Mouse (Mus musculus) heart, embryonic 12.5 days (tissue): ENCODE results near the gene Fbxo7. TPM values are rescaled to one million over a fixed set of nuclear protein-coding genes. Genes with fewer than 3 reads are reported as not detected.

Experiments
- ATAC-seq: fragments of 200-750 bp; cut with Nextera tagmentation; 2 replicates; pipeline ENCODE4 v1.8.0; 2017; ENCODE audit warnings: moderate TSS enrichment, moderate library complexity; ENCODE audit not compliant: insufficient number of reproducible peaks, low FRiP score
- H3K27ac ChIP-seq: fragments of 300-500 bp; sonication (generic); 2 replicates; pipeline ENCODE4 v1.5.1; 2016; ENCODE audit warnings: mild to moderate bottlenecking, moderate library complexity; ENCODE audit not compliant: poor library complexity, severe bottlenecking
- H3K27me3 ChIP-seq: fragments of 300-500 bp; sonication (generic); replicated peaks from 2 replicates; pipeline ENCODE4 v1.6.1; 2016; ENCODE audit warnings: mild to moderate bottlenecking, moderate library complexity
- H3K36me3 ChIP-seq: fragments of 300-500 bp; sonication (generic); 2 replicates; pipeline ENCODE4 v1.6.1; 2016; ENCODE audit warnings: mild to moderate bottlenecking, moderate library complexity
- H3K4me1 ChIP-seq: fragments of 300-500 bp; sonication (generic); replicated peaks from 2 replicates; pipeline ENCODE4 v1.6.1; 2016; ENCODE audit warnings: mild to moderate bottlenecking
- H3K4me2 ChIP-seq: fragments of 300-500 bp; sonication (generic); 2 replicates; pipeline ENCODE4 v1.6.1; 2016; ENCODE audit warnings: mild to moderate bottlenecking, moderate library complexity
- H3K4me3 ChIP-seq: fragments of 300-500 bp; sonication (generic); 2 replicates; pipeline ENCODE4 v1.5.1; 2016; ENCODE audit warnings: mild to moderate bottlenecking
- H3K9ac ChIP-seq: fragments of 300-500 bp; sonication (generic); 2 replicates; pipeline ENCODE4 v1.6.1; 2016; ENCODE audit warnings: mild to moderate bottlenecking, moderate library complexity
- H3K9me3 ChIP-seq: fragments of 300-500 bp; sonication (generic); replicated peaks from 2 replicates; pipeline ENCODE4 v1.6.1; 2016; ENCODE audit warnings: mild to moderate bottlenecking, moderate library complexity
- WGBS: fragments of 180-500 bp; shearing (Covaris S2); methylation state at CpG from one replicate; pipeline ENCODE4 v1.1.7; 2016; 5-methylcytosine and 5-hydroxymethylcytosine counted together
- polyA plus RNA-seq: library from polyadenylated mRNA; unstranded; fragments of >200 nt; fragmentation: Nextera tagmentation; extraction: Ambion mirVana; gene quantifications from 2 replicates; pipeline ENCODE4 v1.2.1, GENCODE M21; 2016

Gene Fbxo7
- polyA plus RNA-seq, 1 experiment from 2014 or later: 25.7 TPM

- no peak overlapping the region for H3K4me3 ChIP-seq
- no peak overlapping the region for H3K27ac ChIP-seq
- H3K27me3 ChIP-seq: no peaks in the 10 kb centered on the region
- no peak for ATAC-seq
- H3K9me3 ChIP-seq: peaks cover 8% of the 10 kb centered on the region; the same call in 1 of the 2 replicates
- no peak overlapping the region for H3K4me2 ChIP-seq
- H3K4me1 ChIP-seq: peaks cover 5% of the 10 kb centered on the region; the same call in 1 of the 2 replicates
- H3K9ac ChIP-seq: no peak overlapping the region
- 51% methylated on average over 5 of the region's 5 CpGs for WGBS
- H3K36me3 ChIP-seq: no peaks in the 10 kb centered on the region
Measured at GRCm38 (mm10) chr10:86062261-86063017, 40.7 kb downstream of the Fbxo7 start.

- no peak overlapping the region for H3K9ac ChIP-seq
- no peaks in the 10 kb centered on the region for H3K36me3 ChIP-seq
- H3K4me3 ChIP-seq: no peak overlapping the region
- no peaks in the 10 kb centered on the region for H3K27me3 ChIP-seq
- H3K9me3 ChIP-seq: peaks cover 8% of the 10 kb centered on the region; the same call in 1 of the 2 replicates
- WGBS: 94% methylated on average over 8 of the region's 8 CpGs
- no peak for ATAC-seq
- no peak overlapping the region for H3K4me2 ChIP-seq
- H3K27ac ChIP-seq: no peak overlapping the region
- H3K4me1 ChIP-seq: peaks cover 4% of the 10 kb centered on the region; the same call in 1 of the 2 replicates
Measured at GRCm38 (mm10) chr10:86063018-86063384, 41.2 kb downstream of the Fbxo7 start.

DNA sequence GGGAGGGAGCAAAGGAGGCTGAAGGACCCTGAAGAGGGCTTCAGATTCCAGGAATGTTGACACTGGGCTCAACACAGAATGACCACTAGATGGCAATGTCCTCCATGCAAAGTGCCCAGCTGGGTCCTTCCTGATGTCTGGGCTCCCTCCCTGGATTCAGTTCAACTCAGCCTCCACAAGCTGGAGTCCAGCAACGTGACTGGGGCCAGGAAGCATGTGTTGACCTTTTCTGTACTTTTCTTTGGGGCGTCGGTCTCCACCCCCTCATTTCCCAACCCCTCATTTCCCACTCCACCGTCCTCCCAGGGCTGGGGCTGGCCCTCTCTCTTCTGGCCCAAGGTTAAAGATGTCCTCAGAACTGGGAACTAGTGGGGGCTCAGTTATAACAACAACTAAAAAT lies 43.2 kb downstream of the Fbxo7 start:
- Histone ChIP-seq H3K9ac (no peak overlapping the region), H3K27ac (no peak overlapping the region), H3K36me3 (no peaks in the 10 kb centered on the region), H3K9me3 (peaks cover 8% of the 10 kb centered on the region; the same call in 1 of the 2 replicates), H3K4me2 (no peak overlapping the region), H3K4me1 (peaks cover 4% of the 10 kb centered on the region; the same call in 1 of the 2 replicates), H3K27me3 (no peaks in the 10 kb centered on the region), H3K4me3 (no peak overlapping the region)
- WGBS: 4% methylated on average over 4 of the region's 4 CpGs
- peak; percentile 60 for ATAC-seq

GRCm38 (mm10) chr10:86065661-86066060 lies 43.9 kb downstream of the Fbxo7 start:
- peaks cover 4% of the 10 kb centered on the region; the same call in 1 of the 2 replicates for H3K4me1 ChIP-seq
- H3K36me3 ChIP-seq: no peaks in the 10 kb centered on the region
- no peak overlapping the region for H3K9ac ChIP-seq
- 66% methylated on average over 1 of the region's 1 CpGs for WGBS
- no peak overlapping the region for H3K4me2 ChIP-seq
- no peaks in the 10 kb centered on the region for H3K27me3 ChIP-seq
- peaks cover 8% of the 10 kb centered on the region; the same call in 1 of the 2 replicates for H3K9me3 ChIP-seq
- no peak overlapping the region for H3K4me3 ChIP-seq
- 0 out of 2 replicates have a peak, but pooled peaks have one; percentile 16 for ATAC-seq
- no peak overlapping the region for H3K27ac ChIP-seq

GRCm38 (mm10) chr10:86066651-86067050 lies 44.9 kb downstream of the Fbxo7 start:
- Histone ChIP-seq H3K27me3 (no peaks in the 10 kb centered on the region), H3K9me3 (peaks cover 8% of the 10 kb centered on the region; the same call in 1 of the 2 replicates), H3K4me3 (no peak overlapping the region), H3K36me3 (no peaks in the 10 kb centered on the region), H3K27ac (no peak overlapping the region), H3K9ac (no peak overlapping the region), H3K4me1 (peaks cover 4% of the 10 kb centered on the region; the same call in 1 of the 2 replicates), H3K4me2 (no peak overlapping the region)
- 72% methylated on average over 5 of the region's 5 CpGs for WGBS
- no peak for ATAC-seq

DNA sequence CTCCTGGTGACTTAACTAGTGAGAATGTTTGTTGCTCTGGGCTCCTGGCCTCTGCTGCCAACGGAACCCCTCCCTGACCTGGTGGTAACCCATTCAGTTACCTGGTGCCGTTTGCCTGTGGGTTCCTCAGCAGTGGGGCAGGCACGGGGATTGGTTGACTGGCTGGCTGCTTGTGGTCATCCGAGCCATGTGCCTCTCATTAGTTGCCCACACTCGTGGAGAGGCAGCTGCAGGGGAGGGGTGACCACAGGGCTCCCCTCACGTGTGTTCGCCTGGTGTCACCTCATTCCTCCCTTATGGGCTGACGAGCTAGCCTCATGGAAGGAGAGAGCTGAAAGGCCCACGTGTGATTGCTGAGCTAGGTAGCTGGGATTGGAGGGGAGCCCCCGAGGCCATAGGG lies 46.1 kb downstream of the Fbxo7 start:
- H3K4me1 ChIP-seq: peaks cover 4% of the 10 kb centered on the region; the same call in 1 of the 2 replicates
- no peak for ATAC-seq

DNA sequence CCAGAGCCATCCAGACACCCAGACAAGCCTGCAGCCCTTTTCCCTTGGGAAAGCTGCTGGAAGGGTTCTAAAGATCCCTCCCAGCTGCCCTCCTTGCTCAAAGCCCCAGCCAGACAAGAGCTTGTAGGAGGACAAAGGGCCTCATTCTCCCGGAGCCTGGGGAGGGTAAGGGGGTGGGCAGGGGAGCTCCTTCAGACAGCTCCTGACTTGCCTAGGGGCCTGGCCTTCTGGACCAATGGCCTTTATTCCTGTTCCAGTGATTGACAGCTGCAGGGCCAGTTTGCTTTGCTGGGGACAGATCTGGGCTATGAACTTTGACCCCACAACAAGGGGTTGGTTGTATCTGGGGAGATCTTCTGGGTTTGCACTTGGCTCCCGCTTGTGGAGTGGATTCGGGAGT lies 47.6 kb downstream of the Fbxo7 start:
- WGBS: 50% methylated on average over 3 of the region's 3 CpGs
- H3K36me3 ChIP-seq: no peaks in the 10 kb centered on the region
- H3K4me1 ChIP-seq: peaks cover 4% of the 10 kb centered on the region; the same call in 1 of the 2 replicates
- 0 out of 2 replicates have a peak, but pooled peaks cover 4% of the 10 kb centered on the region for H3K9me3 ChIP-seq
- H3K4me3 ChIP-seq: no peak overlapping the region
- no peak for ATAC-seq
- no peak overlapping the region for H3K27ac ChIP-seq
- H3K27me3 ChIP-seq: no peaks in the 10 kb centered on the region
- no peak overlapping the region for H3K9ac ChIP-seq
- H3K4me2 ChIP-seq: no peak overlapping the region

More for the DNA sequence above, 46.1 kb downstream of the Fbxo7 start:
- Histone ChIP-seq H3K9me3 (no peaks in the 10 kb centered on the region), H3K4me2 (no peak overlapping the region), H3K27ac (no peak overlapping the region), H3K9ac (no peak overlapping the region), H3K36me3 (no peaks in the 10 kb centered on the region), H3K4me3 (no peak overlapping the region), H3K27me3 (no peaks in the 10 kb centered on the region)
- whole genome bisulfite sequencing: 67% methylated on average over 10 of the region's 10 CpGs

DNA sequence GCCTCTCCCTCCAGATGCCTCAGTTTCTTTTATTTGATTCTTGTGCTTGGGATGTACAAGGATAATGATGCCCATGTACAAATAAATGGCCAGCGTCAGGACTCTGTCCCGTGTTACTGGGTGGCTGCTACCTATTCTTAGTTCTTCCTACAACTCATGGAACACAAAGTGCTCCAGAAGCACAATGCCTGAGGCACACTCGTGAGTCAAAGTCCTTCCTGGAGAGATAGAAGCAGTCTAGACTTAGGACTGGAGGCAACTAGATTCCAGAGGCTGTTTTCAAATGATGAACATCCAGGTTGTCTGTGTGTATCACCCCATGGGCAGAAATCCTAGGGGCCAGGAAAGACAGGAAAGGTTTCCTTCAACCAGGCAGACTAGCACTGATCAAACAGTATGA lies 49.0 kb downstream of the Fbxo7 start:
- ATAC-seq: no peak
- H3K4me2 ChIP-seq: no peak overlapping the region
- no peak overlapping the region for H3K9ac ChIP-seq
- H3K27ac ChIP-seq: no peak overlapping the region
- H3K9me3 ChIP-seq: 0 out of 2 replicates have a peak, but pooled peaks cover 4% of the 10 kb centered on the region
- H3K4me3 ChIP-seq: no peak overlapping the region
- WGBS: 70% methylated on average over 3 of the region's 3 CpGs
- H3K27me3 ChIP-seq: no peaks in the 10 kb centered on the region
- H3K4me1 ChIP-seq: no peaks in the 10 kb centered on the region
- no peaks in the 10 kb centered on the region for H3K36me3 ChIP-seq

GRCm38 (mm10) chr10:86074134-86074533 lies 52.4 kb downstream of the Fbxo7 start:
- ATAC-seq: no peak
- H3K4me2 ChIP-seq: no peak overlapping the region
- no peaks in the 10 kb centered on the region for H3K4me1 ChIP-seq
- H3K27ac ChIP-seq: no peak overlapping the region
- no peaks in the 10 kb centered on the region for H3K27me3 ChIP-seq
- WGBS: 76% methylated on average over 4 of the region's 4 CpGs
- no peak overlapping the region for H3K9ac ChIP-seq
- no peaks in the 10 kb centered on the region for H3K36me3 ChIP-seq
- H3K9me3 ChIP-seq: 0 out of 2 replicates have a peak, but pooled peaks cover 4% of the 10 kb centered on the region
- H3K4me3 ChIP-seq: no peak overlapping the region

- no peak overlapping the region for H3K9ac ChIP-seq
- H3K36me3 ChIP-seq: no peaks in the 10 kb centered on the region
- no peak overlapping the region for H3K4me3 ChIP-seq
- WGBS: 77% methylated on average over 9 of the region's 9 CpGs
- 0 out of 2 replicates have a peak, but pooled peaks cover 4% of the 10 kb centered on the region for H3K9me3 ChIP-seq
- H3K4me2 ChIP-seq: no peak overlapping the region
- no peak for ATAC-seq
- H3K27me3 ChIP-seq: no peaks in the 10 kb centered on the region
- H3K27ac ChIP-seq: no peak overlapping the region
- H3K4me1 ChIP-seq: no peaks in the 10 kb centered on the region
Measured at GRCm38 (mm10) chr10:86074971-86075711, 53.4 kb downstream of the Fbxo7 start.

GRCm38 (mm10) chr10:86077272-86077671 lies 55.5 kb downstream of the Fbxo7 start:
- no peaks in the 10 kb centered on the region for H3K4me1 ChIP-seq
- H3K4me2 ChIP-seq: no peak overlapping the region
- ATAC-seq: no peak
- no peak overlapping the region for H3K9ac ChIP-seq
- WGBS: 71% methylated on average over 2 of the region's 2 CpGs
- no peak overlapping the region for H3K4me3 ChIP-seq
- no peaks in the 10 kb centered on the region for H3K36me3 ChIP-seq
- H3K27ac ChIP-seq: no peak overlapping the region
- H3K27me3 ChIP-seq: no peaks in the 10 kb centered on the region
- H3K9me3 ChIP-seq: 0 out of 2 replicates have a peak, but pooled peaks cover 4% of the 10 kb centered on the region
